Mouse (Mus musculus): Measurements from ENCODE around the gene Slc25a26. TPM values are rescaled to one million over a fixed set of nuclear protein-coding genes. Genes with fewer than 3 reads are reported as not detected.
A peak's percentile ranks its signal among the peaks of the same experiment; 100 is the strongest.

Slc25a26 gene
- polyA plus RNA-seq, 1 experiment from 2014 or later: 5.2 TPM

DNA sequence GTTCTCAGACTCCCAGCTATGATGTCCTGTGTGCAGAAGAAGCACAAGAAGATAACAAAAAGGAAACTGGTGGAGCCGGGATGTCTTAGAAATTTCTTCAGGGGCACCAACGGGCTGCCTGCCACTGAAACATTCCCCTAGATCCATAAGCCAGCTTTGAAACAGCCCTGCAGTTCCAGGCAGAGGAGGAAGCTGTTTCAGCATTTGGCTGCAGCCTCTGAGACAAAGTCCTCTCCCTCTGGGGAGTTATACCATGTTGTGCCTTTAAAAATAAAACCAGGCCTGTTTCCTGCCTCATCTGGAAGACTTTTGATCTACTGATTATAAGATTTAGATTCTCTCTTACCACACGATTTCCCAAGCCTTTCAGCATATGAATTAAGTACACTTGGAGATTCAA is 144.5 kb downstream of the Slc25a26 start:
- ATAC-seq: no peak
- Histone ChIP-seq H3K9me3 (ENCODE audit: low read length) (no peaks in the 10 kb centered on the region), H3K4me1 (ENCODE audit: insufficient read depth, low read depth, low read length) (peaks cover 29% of the 10 kb centered on the region; the same call in 1 of the 2 replicates), H3K9ac (replicated peaks; ENCODE audit: low read depth) (no peak overlapping the region), H3K4me2 (replicated peaks; ENCODE audit: low read depth, low read length) (no peak overlapping the region), H3K4me3 (ENCODE audit: low read depth, low read length) (no peak overlapping the region), H3K27me3 (replicated peaks; ENCODE audit: insufficient read depth, low read length) (no peaks in the 10 kb centered on the region), H3K27ac (ENCODE audit: low read length) (no peak overlapping the region), H3K36me3 (ENCODE audit: insufficient read depth, low read length) (no peaks in the 10 kb centered on the region)
- DNase-seq (ENCODE audit: low spot score): no peak
- 64% methylated on average over 3 of the region's 3 CpGs for WGBS
- TF ChIP-seq CTCF (IDR thresholded peaks at IDR 0.05) (no peak), EP300 (IDR thresholded peaks at IDR 0.05) (no peak)

DNA sequence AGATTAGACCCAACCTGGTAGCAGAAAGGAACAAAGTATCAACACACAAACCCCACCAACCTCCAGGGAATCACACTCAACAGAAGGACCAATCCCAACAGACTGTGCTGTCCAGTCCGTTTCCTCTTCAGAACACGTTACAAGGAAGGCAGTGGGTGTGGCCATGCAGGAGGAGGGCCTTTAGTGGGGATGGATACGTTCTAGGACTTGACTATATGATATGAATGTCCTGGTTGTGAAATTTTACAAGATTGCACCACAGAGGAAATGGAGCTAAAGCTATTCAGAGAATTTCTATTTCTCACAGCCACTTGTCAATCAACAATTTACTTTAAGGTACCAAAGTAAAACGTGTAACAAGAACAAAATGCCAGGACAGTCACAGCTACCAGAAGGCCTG is 145.6 kb downstream of the Slc25a26 start:
- Histone ChIP-seq H3K27ac (ENCODE audit: low read length) (no peak overlapping the region), H3K4me1 (ENCODE audit: insufficient read depth, low read depth, low read length) (peaks cover 29% of the 10 kb centered on the region; the same call in 1 of the 2 replicates), H3K27me3 (replicated peaks; ENCODE audit: insufficient read depth, low read length) (no peaks in the 10 kb centered on the region), H3K9ac (replicated peaks; ENCODE audit: low read depth) (no peak overlapping the region), H3K36me3 (ENCODE audit: insufficient read depth, low read length) (no peaks in the 10 kb centered on the region), H3K4me2 (replicated peaks; ENCODE audit: low read depth, low read length) (no peak overlapping the region), H3K4me3 (ENCODE audit: low read depth, low read length) (no peak overlapping the region), H3K9me3 (ENCODE audit: low read length) (no peaks in the 10 kb centered on the region)
- no peak for TF ChIP-seq CTCF (IDR thresholded peaks at IDR 0.05)
- TF ChIP-seq EP300 (IDR thresholded peaks at IDR 0.05): no peak
- DNase-seq (ENCODE audit: low spot score) (peak; percentile 44), ATAC-seq (0 out of 2 replicates have a peak, but pooled peaks have one; percentile 18)
- WGBS: 15% methylated on average over 4 of the region's 4 CpGs

DNA sequence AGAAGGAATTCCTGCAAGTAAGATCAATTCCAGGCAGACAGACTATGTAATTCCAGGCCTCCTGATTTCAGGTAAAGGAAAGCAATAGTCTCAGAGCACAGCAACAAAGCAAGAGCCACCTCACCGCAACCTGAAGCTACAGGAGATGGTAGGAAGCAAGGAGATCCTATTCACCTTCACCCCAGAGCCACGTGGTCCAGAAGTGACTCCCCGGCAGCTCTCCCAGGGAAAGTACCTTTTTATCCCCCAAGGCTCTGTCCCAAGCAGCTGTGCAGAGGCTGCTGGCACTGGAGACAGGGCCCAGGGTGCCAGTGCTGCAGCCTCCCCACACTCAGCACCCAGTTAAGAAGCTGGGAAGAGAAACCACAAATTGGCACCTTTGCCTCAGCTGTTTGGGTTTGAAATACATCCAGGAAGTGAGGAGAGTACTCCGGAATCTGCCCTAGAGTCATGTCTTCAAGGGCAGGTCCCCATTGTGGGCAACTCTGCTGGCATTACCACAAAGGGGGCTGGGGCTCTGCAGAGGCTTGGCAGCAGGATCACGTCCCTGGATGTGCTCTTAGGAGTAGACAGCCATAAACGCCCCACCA is 146.2 kb downstream of the Slc25a26 start:
- H3K9ac ChIP-seq (replicated peaks; ENCODE audit: low read depth): no peak overlapping the region
- 58% methylated on average over 6 of the region's 6 CpGs for WGBS
- no peak overlapping the region for H3K4me2 ChIP-seq (replicated peaks; ENCODE audit: low read depth, low read length)

DNA sequence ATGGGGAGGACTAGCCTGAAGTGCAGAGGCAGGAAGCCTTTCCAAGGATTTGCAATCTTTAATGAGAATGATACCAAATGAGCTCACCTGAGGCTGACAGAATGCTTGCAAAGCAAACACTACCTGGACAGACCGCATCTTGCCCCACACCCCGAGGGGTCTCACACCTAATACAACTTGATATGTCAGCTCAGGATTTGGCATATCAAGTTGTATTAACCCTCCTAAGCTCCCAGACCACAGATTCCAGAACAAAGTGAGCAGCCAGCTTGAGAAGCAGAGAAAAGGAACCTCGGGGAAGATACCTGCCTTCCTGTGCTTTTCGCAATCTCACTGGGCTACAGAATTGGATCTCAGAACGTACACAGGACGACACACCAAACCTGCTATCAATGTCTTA is 146.8 kb downstream of the Slc25a26 start:
- 68% methylated on average over 6 of the region's 6 CpGs for WGBS
- DNase-seq (ENCODE audit: low spot score) (no peak), ATAC-seq (no peak)
- no peak overlapping the region for H3K4me2 ChIP-seq (replicated peaks; ENCODE audit: low read depth, low read length)
- no peaks in the 10 kb centered on the region for H3K9me3 ChIP-seq (ENCODE audit: low read length)
- no peaks in the 10 kb centered on the region for H3K36me3 ChIP-seq (ENCODE audit: insufficient read depth, low read length)
- no peak overlapping the region for H3K4me3 ChIP-seq (ENCODE audit: low read depth, low read length)
- peaks cover 29% of the 10 kb centered on the region; the same call in 1 of the 2 replicates for H3K4me1 ChIP-seq (ENCODE audit: insufficient read depth, low read depth, low read length)
- H3K9ac ChIP-seq (replicated peaks; ENCODE audit: low read depth): no peak overlapping the region
- no peaks in the 10 kb centered on the region for H3K27me3 ChIP-seq (replicated peaks; ENCODE audit: insufficient read depth, low read length)
- TF ChIP-seq EP300 (IDR thresholded peaks at IDR 0.05) (no peak), CTCF (IDR thresholded peaks at IDR 0.05) (no peak)
- H3K27ac ChIP-seq (ENCODE audit: low read length): no peak overlapping the region

More for the DNA sequence above, 146.2 kb downstream of the Slc25a26 start:
- ATAC-seq (no peak), DNase-seq (ENCODE audit: low spot score) (no peak)
- no peaks in the 10 kb centered on the region for H3K9me3 ChIP-seq (ENCODE audit: low read length)
- H3K4me1 ChIP-seq (ENCODE audit: insufficient read depth, low read depth, low read length): peaks cover 29% of the 10 kb centered on the region; the same call in 1 of the 2 replicates
- no peak overlapping the region for H3K27ac ChIP-seq (ENCODE audit: low read length)
- no peaks in the 10 kb centered on the region for H3K36me3 ChIP-seq (ENCODE audit: insufficient read depth, low read length)
- H3K4me3 ChIP-seq (ENCODE audit: low read depth, low read length): no peak overlapping the region
- TF ChIP-seq CTCF (IDR thresholded peaks at IDR 0.05) (no peak), EP300 (IDR thresholded peaks at IDR 0.05) (no peak)
- H3K27me3 ChIP-seq (replicated peaks; ENCODE audit: insufficient read depth, low read length): no peaks in the 10 kb centered on the region

DNA sequence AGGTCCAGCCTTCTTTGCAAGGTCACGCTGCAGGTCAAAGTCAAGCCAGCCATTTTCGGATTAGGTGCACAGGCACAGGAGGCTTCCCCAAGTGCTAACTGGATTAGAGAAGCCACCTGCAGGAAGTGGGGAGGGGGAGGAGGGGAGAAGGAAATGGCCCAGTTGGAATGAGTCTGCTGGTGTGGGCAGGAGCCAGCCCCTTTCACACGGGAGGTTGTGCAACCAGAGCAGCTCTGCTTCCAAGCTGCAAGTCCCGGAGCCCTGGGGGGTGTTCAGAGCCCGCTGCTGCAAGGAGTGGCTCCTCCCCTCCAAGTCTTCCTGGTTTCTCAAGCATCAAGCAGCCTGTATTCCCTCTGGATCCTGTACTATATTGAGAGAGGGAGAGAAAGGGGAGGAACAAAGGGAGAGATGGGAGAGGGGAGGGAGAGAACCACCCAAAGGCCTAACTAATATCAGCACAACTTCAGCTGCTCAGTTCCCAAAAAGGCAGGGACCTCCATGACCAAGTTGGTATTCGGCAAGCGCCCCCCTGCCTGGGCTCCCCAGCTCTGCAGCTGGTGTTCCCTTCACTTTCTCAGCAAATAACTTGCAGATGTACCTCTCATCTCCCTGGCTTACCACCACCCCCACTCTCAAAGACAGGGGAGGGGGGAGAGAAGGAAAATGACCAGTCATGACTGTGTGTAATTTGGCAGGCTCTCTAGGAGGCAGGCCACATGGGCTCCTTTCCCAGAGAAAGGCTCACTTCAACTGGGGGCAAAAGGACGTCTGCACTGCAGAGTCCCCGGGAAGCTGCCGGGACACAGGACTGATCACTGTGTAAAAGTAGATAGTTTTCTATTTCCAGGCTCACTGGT is 147.7 kb downstream of the Slc25a26 start:
- H3K27ac ChIP-seq (ENCODE audit: low read length): peak overlapping the region; percentile 11; the same call in 1 of the 2 replicates
- H3K36me3 ChIP-seq (ENCODE audit: insufficient read depth, low read length): no peaks in the 10 kb centered on the region
- H3K27me3 ChIP-seq (replicated peaks; ENCODE audit: insufficient read depth, low read length): no peaks in the 10 kb centered on the region
- peak; percentile 88 for ATAC-seq
- TF ChIP-seq CTCF (IDR thresholded peaks at IDR 0.05) (no peak), EP300 (IDR thresholded peaks at IDR 0.05) (no peak)
- H3K4me1 ChIP-seq (ENCODE audit: insufficient read depth, low read depth, low read length): peaks cover 29% of the 10 kb centered on the region; the same call in 1 of the 2 replicates
- DNase-seq (ENCODE audit: low spot score): peak; percentile 91
- H3K4me2 ChIP-seq (replicated peaks; ENCODE audit: low read depth, low read length): no peak overlapping the region
- H3K9ac ChIP-seq (replicated peaks; ENCODE audit: low read depth): no peak overlapping the region
- 18% methylated on average over 10 of the region's 10 CpGs for WGBS
- no peaks in the 10 kb centered on the region for H3K9me3 ChIP-seq (ENCODE audit: low read length)
- no peak overlapping the region for H3K4me3 ChIP-seq (ENCODE audit: low read depth, low read length)

DNA sequence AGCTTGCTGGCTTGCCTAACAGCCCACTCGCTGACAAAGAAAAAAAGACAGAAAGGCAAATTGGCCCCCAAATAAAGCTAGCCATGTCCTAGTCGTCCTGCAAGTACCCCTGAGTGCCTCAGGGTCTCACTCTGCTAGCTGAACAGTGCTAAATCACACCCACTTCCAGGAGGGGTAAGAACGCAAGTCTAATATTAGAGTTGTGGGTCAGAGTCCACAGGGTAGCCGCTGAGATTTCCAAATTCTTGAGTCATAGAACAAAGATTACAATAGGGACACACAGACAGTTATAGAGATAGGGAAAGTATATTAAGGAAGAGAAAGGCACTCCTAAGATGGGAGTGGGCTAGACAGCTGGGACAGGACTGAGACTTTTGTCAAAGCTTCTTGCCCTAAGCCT is 148.4 kb downstream of the Slc25a26 start:
- Histone ChIP-seq H3K9ac (replicated peaks; ENCODE audit: low read depth) (no peak overlapping the region), H3K27ac (ENCODE audit: low read length) (peak overlapping the region; percentile 38; the same call in 1 of the 2 replicates), H3K36me3 (ENCODE audit: insufficient read depth, low read length) (no peaks in the 10 kb centered on the region), H3K27me3 (replicated peaks; ENCODE audit: insufficient read depth, low read length) (no peaks in the 10 kb centered on the region), H3K9me3 (ENCODE audit: low read length) (no peaks in the 10 kb centered on the region), H3K4me3 (ENCODE audit: low read depth, low read length) (no peak overlapping the region), H3K4me1 (ENCODE audit: insufficient read depth, low read depth, low read length) (peaks cover 35% of the 10 kb centered on the region; the same call in 1 of the 2 replicates), H3K4me2 (replicated peaks; ENCODE audit: low read depth, low read length) (no peak overlapping the region)
- no peak for TF ChIP-seq EP300 (IDR thresholded peaks at IDR 0.05)
- TF ChIP-seq CTCF (IDR thresholded peaks at IDR 0.05): no peak
- no peak for DNase-seq (ENCODE audit: low spot score)
- no peak for ATAC-seq
- WGBS: 41% methylated on average over 4 of the region's 4 CpGs
